Mouse (Mus musculus): Measurements from ENCODE around the gene Pcdh9. TPM values are rescaled to one million over a fixed set of nuclear protein-coding genes. Genes with fewer than 3 reads are reported as not detected.

Gene Pcdh9
- 170 and 179 TPM in 2 replicates for polyA plus RNA-seq (2015; fragmentation: Nextera tagmentation; extraction: Ambion mirVana)

- peak within 1 kb of the TSS; percentile 78 for H3K9ac ChIP-seq
- under 1% methylated on average over 49 of the region's 50 CpGs for WGBS
- peak; percentile 99 for ATAC-seq (ENCODE audit: low FRiP score)
Measured at GRCm38 (mm10) chr14:93890519-93891370, at the start of gene Pcdh9. Pcdh9 (minus strand) TSS chr14:93890679.

DNA sequence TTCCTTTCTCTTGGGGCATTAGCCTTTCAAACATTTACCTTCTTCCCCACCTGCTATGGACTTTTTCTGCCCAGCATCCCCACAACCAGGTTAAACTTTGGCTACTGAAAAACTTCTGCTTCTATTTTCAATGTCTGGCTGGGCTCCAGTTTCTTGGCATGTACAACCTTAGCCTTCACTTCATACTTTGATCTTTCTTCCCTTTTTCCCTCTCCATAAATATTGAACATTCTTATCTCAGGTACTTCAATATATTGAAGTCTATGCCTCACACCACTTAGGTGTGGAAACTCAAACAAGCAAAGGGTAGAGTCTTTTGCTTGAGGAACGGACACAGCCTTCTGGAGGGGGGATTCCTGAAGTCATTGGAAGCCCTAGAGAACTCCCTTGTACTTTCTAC lies 16.4 kb upstream of the Pcdh9 start:
- Histone ChIP-seq H3K27ac (no peak overlapping the region), H3K9me3 (no peaks in the 10 kb centered on the region), H3K4me2 (no peak overlapping the region), H3K4me3 (no peak overlapping the region), H3K9ac (no peak overlapping the region), H3K27me3 (no peaks in the 10 kb centered on the region), H3K4me1 (replicated peaks) (no peaks in the 10 kb centered on the region), H3K36me3 (no peaks in the 10 kb centered on the region)
- no peak for ATAC-seq (ENCODE audit: low FRiP score)
- 84% methylated on average over 1 of the region's 1 CpGs for WGBS

More at GRCm38 (mm10) chr14:93890519-93891370, at the start of gene Pcdh9:
- peaks cover 50% of the 10 kb centered on the region for H3K4me1 ChIP-seq (replicated peaks)
- no peaks in the 10 kb centered on the region for H3K27me3 ChIP-seq
- peak within 1 kb of the TSS; percentile 58 for H3K4me3 ChIP-seq
- peaks cover 9% of the 10 kb centered on the region; the same call in 1 of the 2 replicates for H3K36me3 ChIP-seq
- peak within 1 kb of the TSS; percentile 93 for H3K27ac ChIP-seq
- peak within 1 kb of the TSS; percentile 78 for H3K4me2 ChIP-seq
- H3K9me3 ChIP-seq, result no peaks in the 10 kb centered on the region

DNA sequence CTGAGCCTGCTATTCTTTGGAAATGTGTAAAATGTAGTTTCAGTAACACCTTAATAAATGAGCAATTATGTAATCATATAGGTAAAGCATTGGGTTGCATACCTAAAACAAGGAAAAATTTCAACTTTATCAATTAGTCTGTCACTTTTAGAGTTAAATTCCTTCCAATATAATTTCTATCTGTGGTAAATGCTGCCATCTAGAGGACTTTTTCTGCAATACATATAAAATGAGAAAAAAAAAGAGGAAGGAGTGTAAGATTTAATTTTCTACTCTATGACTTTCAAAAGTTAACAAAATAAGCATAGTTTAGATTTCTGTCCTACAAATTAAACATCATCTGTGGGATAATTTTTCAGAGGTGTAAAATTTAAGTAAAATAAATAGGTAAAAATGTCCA lies 8.1 kb upstream of the Pcdh9 start:
- Histone ChIP-seq H3K36me3 (no peaks in the 10 kb centered on the region), H3K4me2 (no peak overlapping the region), H3K27me3 (no peaks in the 10 kb centered on the region), H3K27ac (no peak overlapping the region), H3K9me3 (no peaks in the 10 kb centered on the region), H3K4me1 (replicated peaks) (no peaks in the 10 kb centered on the region), H3K9ac (no peak overlapping the region), H3K4me3 (no peak overlapping the region)
- no peak for ATAC-seq (ENCODE audit: low FRiP score)

DNA sequence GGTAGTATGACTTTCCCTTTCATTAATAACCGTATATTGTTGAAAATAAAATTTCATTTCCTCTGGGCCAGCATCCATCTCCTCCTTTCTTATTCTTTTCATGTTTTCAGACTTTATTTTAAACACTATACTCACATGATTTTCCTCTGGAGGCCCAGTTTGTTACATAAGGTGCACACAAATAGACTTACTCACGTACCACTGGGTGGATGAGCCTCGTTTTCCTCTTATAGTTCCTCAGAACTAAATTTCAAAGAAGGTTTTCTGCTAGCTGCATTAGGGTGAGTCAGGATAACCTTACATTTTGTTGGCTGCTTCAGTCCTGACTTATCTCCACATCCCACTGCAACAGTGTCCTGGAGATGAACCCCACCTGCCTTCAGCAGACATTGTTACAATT lies 4.7 kb upstream of the Pcdh9 start:
- ATAC-seq (ENCODE audit: low FRiP score), result no peak
- Histone ChIP-seq H3K4me3 (no peak overlapping the region), H3K27ac (no peak overlapping the region), H3K36me3 (no peaks in the 10 kb centered on the region), H3K4me1 (replicated peaks) (peaks cover 10% of the 10 kb centered on the region), H3K9me3 (no peaks in the 10 kb centered on the region), H3K4me2 (no peak overlapping the region), H3K27me3 (no peaks in the 10 kb centered on the region), H3K9ac (no peak overlapping the region)
- 90% methylated on average over 3 of the region's 3 CpGs for WGBS

GRCm38 (mm10) chr14:93891371-93891746 lies 880 bp upstream of the Pcdh9 start:
- peak; percentile 19; the same call in 1 of the 2 replicates for ATAC-seq (ENCODE audit: low FRiP score)
- Histone ChIP-seq H3K4me2 (peak overlapping the region; percentile 78), H3K9ac (peak overlapping the region; percentile 78), H3K27me3 (no peaks in the 10 kb centered on the region), H3K27ac (peak overlapping the region; percentile 93), H3K36me3 (0 out of 2 replicates have a peak, but pooled peaks cover 2% of the 10 kb centered on the region), H3K4me3 (peak overlapping the region; percentile 58), H3K4me1 (replicated peaks) (peaks cover 44% of the 10 kb centered on the region), H3K9me3 (no peaks in the 10 kb centered on the region)
- WGBS, result under 1% methylated on average over 13 of the region's 13 CpGs

GRCm38 (mm10) chr14:93889839-93890518 lies 500 bp downstream of the Pcdh9 start:
- Histone ChIP-seq H3K4me1 (replicated peaks) (peaks cover 53% of the 10 kb centered on the region), H3K4me2 (peak overlapping the region; percentile 78), H3K27me3 (no peaks in the 10 kb centered on the region), H3K4me3 (peak overlapping the region; percentile 58), H3K36me3 (peaks cover 11% of the 10 kb centered on the region; the same call in 1 of the 2 replicates), H3K9me3 (no peaks in the 10 kb centered on the region), H3K27ac (peak overlapping the region; percentile 74), H3K9ac (peak overlapping the region; percentile 78)
- under 1% methylated on average over 20 of the region's 20 CpGs for WGBS
- ATAC-seq (ENCODE audit: low FRiP score), result peak; percentile 47

GRCm38 (mm10) chr14:93889231-93889630 lies 1.2 kb downstream of the Pcdh9 start:
- ATAC-seq (ENCODE audit: low FRiP score), result no peak

GRCm38 (mm10) chr14:93888346-93888745 lies 2.1 kb downstream of the Pcdh9 start:
- Histone ChIP-seq H3K4me1 (replicated peaks) (peaks cover 59% of the 10 kb centered on the region), H3K27me3 (no peaks in the 10 kb centered on the region), H3K4me3 (peak overlapping the region; percentile 58), H3K9me3 (no peaks in the 10 kb centered on the region), H3K4me2 (peak overlapping the region; percentile 78), H3K27ac (peak overlapping the region; percentile 19; the same call in 1 of the 2 replicates), H3K36me3 (peaks cover 11% of the 10 kb centered on the region; the same call in 1 of the 2 replicates), H3K9ac (peak overlapping the region; percentile 78)
- 70% methylated on average over 5 of the region's 5 CpGs for WGBS
- no peak for ATAC-seq (ENCODE audit: low FRiP score)

More at GRCm38 (mm10) chr14:93889231-93889630, 1.2 kb downstream of the Pcdh9 start:
- peak overlapping the region; percentile 78 for H3K4me2 ChIP-seq
- H3K4me1 ChIP-seq (replicated peaks), result peaks cover 55% of the 10 kb centered on the region
- H3K4me3 ChIP-seq, result peak overlapping the region; percentile 58
- WGBS, result 36% methylated on average over 6 of the region's 6 CpGs
- H3K27me3 ChIP-seq, result no peaks in the 10 kb centered on the region
- H3K9me3 ChIP-seq, result no peaks in the 10 kb centered on the region
- H3K36me3 ChIP-seq, result peaks cover 11% of the 10 kb centered on the region; the same call in 1 of the 2 replicates
- H3K9ac ChIP-seq, result peak overlapping the region; percentile 78
- H3K27ac ChIP-seq, result no peak overlapping the region

GRCm38 (mm10) chr14:93887066-93887465 lies 3.4 kb downstream of the Pcdh9 start:
- Histone ChIP-seq H3K27ac (no peak overlapping the region), H3K4me3 (peak overlapping the region; percentile 58), H3K27me3 (no peaks in the 10 kb centered on the region), H3K9me3 (no peaks in the 10 kb centered on the region), H3K4me1 (replicated peaks) (peaks cover 55% of the 10 kb centered on the region), H3K4me2 (peak overlapping the region; percentile 78), H3K9ac (peak overlapping the region; percentile 78), H3K36me3 (peaks cover 11% of the 10 kb centered on the region; the same call in 1 of the 2 replicates)
- 62% methylated on average over 7 of the region's 7 CpGs for WGBS
- no peak for ATAC-seq (ENCODE audit: low FRiP score)

DNA sequence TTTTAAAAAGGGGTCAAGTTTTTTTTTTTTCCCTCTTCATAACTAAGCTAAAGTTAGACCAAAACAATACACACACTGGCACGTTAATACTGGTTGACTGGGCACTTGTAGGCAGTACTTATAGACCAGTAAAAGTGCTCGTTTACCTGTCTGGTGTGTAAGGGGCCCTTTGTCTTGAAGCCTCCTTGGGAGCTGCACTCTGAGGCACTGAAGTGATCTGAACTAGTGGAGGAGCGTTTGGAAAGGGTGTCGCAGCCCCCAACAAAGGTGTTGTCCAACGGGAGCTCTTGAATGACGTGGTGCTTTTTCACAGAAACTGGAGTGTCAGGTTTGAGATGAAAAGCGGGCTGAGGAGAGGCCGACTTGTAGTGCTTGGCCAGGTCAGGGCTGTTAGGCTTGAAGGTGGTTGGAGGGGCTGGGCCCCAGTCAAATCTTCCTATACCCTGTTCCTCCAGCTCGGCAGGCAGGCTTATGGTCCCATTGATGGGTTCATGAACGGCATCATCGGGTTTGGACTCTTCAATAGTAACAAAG lies 4.9 kb downstream of the Pcdh9 start:
- H3K4me3 ChIP-seq, result peak overlapping the region; percentile 58
- no peaks in the 10 kb centered on the region for H3K9me3 ChIP-seq
- H3K4me1 ChIP-seq (replicated peaks), result peaks cover 56% of the 10 kb centered on the region
- peaks cover 11% of the 10 kb centered on the region; the same call in 1 of the 2 replicates for H3K36me3 ChIP-seq
- H3K9ac ChIP-seq, result no peak overlapping the region
- no peaks in the 10 kb centered on the region for H3K27me3 ChIP-seq
- peak overlapping the region; percentile 78 for H3K4me2 ChIP-seq
- no peak overlapping the region for H3K27ac ChIP-seq
- WGBS, result 79% methylated on average over 11 of the region's 11 CpGs
- ATAC-seq (ENCODE audit: low FRiP score), result no peak

GRCm38 (mm10) chr14:93884467-93884866 lies 6.0 kb downstream of the Pcdh9 start:
- H3K9me3 ChIP-seq, result no peaks in the 10 kb centered on the region
- no peaks in the 10 kb centered on the region for H3K27me3 ChIP-seq
- H3K4me1 ChIP-seq (replicated peaks), result peaks cover 52% of the 10 kb centered on the region
- H3K36me3 ChIP-seq, result peaks cover 11% of the 10 kb centered on the region; the same call in 1 of the 2 replicates
- peak overlapping the region; percentile 48 for H3K4me2 ChIP-seq
- H3K27ac ChIP-seq, result no peak overlapping the region
- peak; percentile 68 for ATAC-seq (ENCODE audit: low FRiP score)
- peak overlapping the region; percentile 29 for H3K4me3 ChIP-seq
- 4% methylated on average over 2 of the region's 2 CpGs for WGBS
- H3K9ac ChIP-seq, result no peak overlapping the region

GRCm38 (mm10) chr14:93880071-93880470 lies 10.4 kb downstream of the Pcdh9 start:
- Histone ChIP-seq H3K9ac (no peak overlapping the region), H3K36me3 (no peaks in the 10 kb centered on the region), H3K27me3 (no peaks in the 10 kb centered on the region), H3K4me3 (no peak overlapping the region), H3K4me1 (replicated peaks) (peaks cover 19% of the 10 kb centered on the region), H3K4me2 (no peak overlapping the region), H3K9me3 (no peaks in the 10 kb centered on the region), H3K27ac (no peak overlapping the region)
- WGBS, result 100% methylated on average over 1 of the region's 1 CpGs
- no peak for ATAC-seq (ENCODE audit: low FRiP score)
